Mouse (Mus musculus): ENCODE measurements around the gene Macrod1.

The Macrod1 gene

GRCm38 (mm10) chr19:7234537-7235221, 178.1 kb downstream of the Macrod1 start:
- DNase-seq (ENCODE audit: extremely low spot score, low read depth, low spot score), result no peak

- DNase-seq (ENCODE audit: extremely low spot score, low read depth, low spot score), result no peak
These were observed 178.9 kb downstream of the Macrod1 start for GRCm38 (mm10) chr19:7235461-7235860.

GRCm38 (mm10) chr19:7236011-7236410, 179.4 kb downstream of the Macrod1 start:
- DNase-seq (ENCODE audit: extremely low spot score, low read depth, low spot score), result no peak

- no peak for DNase-seq (ENCODE audit: extremely low spot score, low read depth, low spot score)
These were observed 180.1 kb downstream of the Macrod1 start for GRCm38 (mm10) chr19:7236742-7237141.

GRCm38 (mm10) chr19:7239574-7239973, 183.0 kb downstream of the Macrod1 start:
- no peak for DNase-seq (ENCODE audit: extremely low spot score, low read depth, low spot score)

GRCm38 (mm10) chr19:7240291-7240690, 183.7 kb downstream of the Macrod1 start:
- no peak for DNase-seq (ENCODE audit: extremely low spot score, low read depth, low spot score)

GRCm38 (mm10) chr19:7240782-7241690, 184.4 kb downstream of the Macrod1 start, which contains the start of gene Naa40:
Gene Naa40 (minus strand): TSS chr19:7241183.
- DNase-seq (ENCODE audit: extremely low spot score, low read depth, low spot score), result peak; percentile 71

GRCm38 (mm10) chr19:7246021-7246420, 189.4 kb downstream of the Macrod1 start:
- no peak for DNase-seq (ENCODE audit: extremely low spot score, low read depth, low spot score)

Data from hindlimb bud, embryonic 11.5 days (tissue).